Mouse (Mus musculus): ENCODE measurements around the gene Ube2o. TPM values are rescaled to one million over a fixed set of nuclear protein-coding genes. Genes with fewer than 3 reads are reported as not detected.
"Not testable (repeated sequence)": the region's sequence is repeated elsewhere in the genome, so short reads cannot be mapped to it uniquely, and the experiment has no call there.

The Ube2o gene
- polyA plus RNA-seq, 1 experiment from 2014 or later, result 21.7 TPM

DNA sequence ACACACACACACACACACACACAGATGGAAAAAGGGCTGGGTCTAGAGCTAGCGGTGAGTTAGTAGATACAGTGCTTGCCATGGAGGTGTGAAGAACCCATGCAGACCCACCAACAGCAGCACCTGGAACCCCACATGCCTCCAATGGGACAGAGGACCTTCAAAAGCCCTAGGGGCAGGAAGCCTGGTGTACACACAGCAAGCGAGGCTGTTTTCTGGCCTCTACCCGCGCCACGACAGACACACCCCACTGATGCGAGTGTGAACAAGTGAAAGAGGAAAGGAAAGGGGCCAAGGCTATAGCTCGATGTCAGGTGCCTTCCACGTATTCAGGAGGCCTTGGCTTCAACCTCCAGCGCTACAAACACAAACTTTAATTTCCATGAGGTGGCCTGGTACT is 30.6 kb upstream of the Ube2o start:
- no peaks in the 10 kb centered on the region for H3K36me3 ChIP-seq
- H3K4me2 ChIP-seq, result no peak overlapping the region
- no peak overlapping the region for H3K27ac ChIP-seq
- H3K4me1 ChIP-seq (replicated peaks), result peaks cover 20% of the 10 kb centered on the region
- H3K4me3 ChIP-seq (replicated peaks), result no peak overlapping the region
- no peak for ATAC-seq (ENCODE audit: insufficient number of reproducible peaks, insufficient read depth, low FRiP score, low TSS enrichment, low read depth)
- 92% methylated on average over 9 of the region's 9 CpGs for WGBS
- H3K27me3 ChIP-seq, result no peaks in the 10 kb centered on the region
- H3K9me3 ChIP-seq, result no peaks in the 10 kb centered on the region
- H3K9ac ChIP-seq (replicated peaks), result no peak overlapping the region

- not testable (repeated sequence) for H3K27ac ChIP-seq; H3K9ac ChIP-seq (replicated peaks); H3K27me3 ChIP-seq; H3K4me2 ChIP-seq; H3K4me3 ChIP-seq (replicated peaks); ATAC-seq (ENCODE audit: insufficient number of reproducible peaks, insufficient read depth, low FRiP score, low TSS enrichment, low read depth); H3K9me3 ChIP-seq; H3K36me3 ChIP-seq
- 92% methylated on average over 8 of the region's 9 CpGs for WGBS
- H3K4me1 ChIP-seq (replicated peaks), result peaks cover 20% of the 10 kb centered on the region
Observed at GRCm38 (mm10) chr11:116611168-116611567, 29.9 kb upstream of the Ube2o start.

DNA sequence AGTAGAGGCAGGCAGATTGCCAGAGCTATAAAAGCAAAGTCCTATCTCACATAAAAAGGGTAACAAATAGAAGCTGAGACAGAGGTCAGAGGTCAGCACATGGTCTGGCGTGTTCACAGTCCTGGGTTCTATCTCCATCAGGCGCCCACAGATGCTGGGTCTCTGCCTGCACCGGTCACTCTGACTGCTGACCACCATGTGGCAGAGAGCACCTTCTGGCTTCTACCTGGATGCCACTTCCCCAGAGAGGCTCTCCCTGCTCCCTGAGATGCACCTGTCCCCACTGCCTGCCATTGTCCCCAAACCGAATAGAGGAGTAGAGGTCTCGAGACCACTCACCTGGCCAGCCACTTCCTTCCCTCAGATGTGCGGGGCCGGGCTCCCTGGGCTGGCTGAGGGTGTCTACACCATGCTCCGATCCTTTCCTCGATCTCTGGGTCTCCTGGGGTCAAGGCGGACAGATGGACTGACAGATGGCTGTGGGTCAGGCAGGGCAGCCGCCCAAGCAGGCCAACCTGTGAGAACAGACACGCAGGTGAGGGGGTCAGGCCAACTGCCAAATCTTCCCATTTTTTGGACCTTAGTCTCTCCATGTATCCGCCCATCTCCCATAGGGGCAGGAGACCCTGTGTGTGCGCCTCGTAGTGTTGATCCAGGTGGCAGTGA is 28.9 kb upstream of the Ube2o start:
- no peak for ATAC-seq (ENCODE audit: insufficient number of reproducible peaks, insufficient read depth, low FRiP score, low TSS enrichment, low read depth)
- WGBS, result 73% methylated on average over 15 of the region's 15 CpGs
- Histone ChIP-seq H3K4me3 (replicated peaks) (no peak overlapping the region), H3K4me2 (no peak overlapping the region), H3K4me1 (replicated peaks) (peaks cover 14% of the 10 kb centered on the region), H3K9me3 (no peaks in the 10 kb centered on the region), H3K27ac (no peak overlapping the region), H3K36me3 (0 out of 2 replicates have a peak, but pooled peaks cover 4% of the 10 kb centered on the region), H3K27me3 (no peaks in the 10 kb centered on the region), H3K9ac (replicated peaks) (no peak overlapping the region)

DNA sequence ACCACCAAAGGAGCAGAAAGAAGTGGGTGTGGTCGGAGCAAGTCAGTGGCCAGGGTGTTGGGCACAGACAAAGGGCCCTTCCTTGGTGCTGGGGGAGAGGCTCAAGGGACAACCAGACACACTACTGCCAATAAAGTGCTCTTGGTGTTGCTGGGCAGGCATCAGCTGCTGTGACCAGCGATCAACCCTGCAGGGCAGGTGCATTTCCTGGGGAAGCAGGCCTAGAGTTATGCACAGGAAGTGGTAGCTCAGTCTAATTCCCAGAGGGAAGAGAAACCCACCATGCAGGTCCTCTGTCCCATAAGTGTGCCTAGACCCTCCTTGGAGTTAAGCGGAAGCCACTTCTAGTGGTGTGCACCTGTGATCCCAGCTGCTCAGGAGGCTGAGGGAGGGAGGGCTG is 26.5 kb upstream of the Ube2o start:
- no peak for ATAC-seq (ENCODE audit: insufficient number of reproducible peaks, insufficient read depth, low FRiP score, low TSS enrichment, low read depth)
- Histone ChIP-seq H3K27me3 (no peaks in the 10 kb centered on the region), H3K9me3 (no peaks in the 10 kb centered on the region), H3K9ac (replicated peaks) (no peak overlapping the region), H3K4me1 (replicated peaks) (peaks cover 14% of the 10 kb centered on the region), H3K36me3 (peaks cover 23% of the 10 kb centered on the region), H3K4me2 (no peak overlapping the region), H3K27ac (no peak overlapping the region), H3K4me3 (replicated peaks) (no peak overlapping the region)
- WGBS, result 83% methylated on average over 3 of the region's 3 CpGs

DNA sequence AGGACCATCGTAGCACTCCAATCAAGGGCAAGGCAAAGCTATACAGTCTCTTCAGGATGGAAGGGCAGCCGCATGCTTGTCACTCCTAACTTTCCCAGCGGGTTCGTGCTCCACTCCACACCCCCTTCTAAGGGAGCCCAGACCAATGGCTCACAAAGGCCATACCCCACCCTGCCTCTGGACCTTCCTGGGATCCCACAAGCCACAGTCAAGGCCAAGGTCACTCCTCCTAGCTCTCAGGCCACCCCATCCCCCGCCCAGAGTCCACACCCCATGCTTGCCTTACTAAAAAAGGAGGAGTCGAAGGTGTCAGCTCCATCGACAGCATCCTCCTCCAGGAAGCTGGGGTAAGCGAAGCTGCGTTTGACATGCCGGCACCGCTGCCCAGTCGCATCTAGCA is 22.9 kb upstream of the Ube2o start:
- peaks cover 47% of the 10 kb centered on the region for H3K36me3 ChIP-seq
- no peak for ATAC-seq (ENCODE audit: insufficient number of reproducible peaks, insufficient read depth, low FRiP score, low TSS enrichment, low read depth)
- H3K9me3 ChIP-seq, result no peaks in the 10 kb centered on the region

DNA sequence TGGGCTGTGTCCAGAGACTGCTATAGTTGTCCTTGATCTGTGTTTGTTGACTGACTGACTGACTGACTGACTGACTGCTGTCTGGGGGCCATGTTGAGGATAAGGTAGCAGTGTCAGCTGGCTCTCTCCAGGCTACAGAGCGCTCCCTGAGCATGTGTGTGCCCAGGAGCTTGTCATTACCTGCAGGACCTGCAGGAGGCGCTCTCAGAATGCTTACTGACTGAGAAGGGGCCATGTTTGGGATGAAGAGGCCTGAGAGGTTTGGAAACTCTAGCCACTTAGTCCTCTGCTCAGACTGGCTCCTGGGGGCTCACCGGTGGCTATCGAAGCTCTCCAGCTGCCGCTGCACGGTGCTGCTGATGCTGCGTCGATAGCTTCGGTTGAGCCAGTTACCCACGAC is 22.1 kb upstream of the Ube2o start:
- H3K4me3 ChIP-seq (replicated peaks), result no peak overlapping the region
- peaks cover 54% of the 10 kb centered on the region for H3K36me3 ChIP-seq

More for the DNA sequence above, 22.9 kb upstream of the Ube2o start:
- Histone ChIP-seq H3K27ac (no peak overlapping the region), H3K4me1 (replicated peaks) (peaks cover 14% of the 10 kb centered on the region), H3K4me2 (no peak overlapping the region), H3K27me3 (no peaks in the 10 kb centered on the region), H3K9ac (replicated peaks) (no peak overlapping the region), H3K4me3 (replicated peaks) (no peak overlapping the region)
- WGBS, result 88% methylated on average over 12 of the region's 12 CpGs

GRCm38 (mm10) chr11:116602043-116602442 is 20.8 kb upstream of the Ube2o start:
- no peaks in the 10 kb centered on the region for H3K27me3 ChIP-seq
- no peak overlapping the region for H3K27ac ChIP-seq
- ATAC-seq (ENCODE audit: insufficient number of reproducible peaks, insufficient read depth, low FRiP score, low TSS enrichment, low read depth), result no peak
- no peak overlapping the region for H3K4me2 ChIP-seq
- H3K4me3 ChIP-seq (replicated peaks), result no peak overlapping the region
- H3K9ac ChIP-seq (replicated peaks), result no peak overlapping the region
- H3K4me1 ChIP-seq (replicated peaks), result peaks cover 8% of the 10 kb centered on the region
- no peaks in the 10 kb centered on the region for H3K9me3 ChIP-seq
- H3K36me3 ChIP-seq, result peaks cover 56% of the 10 kb centered on the region
- WGBS, result 87% methylated on average over 8 of the region's 8 CpGs

More for the DNA sequence above, 22.1 kb upstream of the Ube2o start:
- 90% methylated on average over 10 of the region's 10 CpGs for WGBS
- no peaks in the 10 kb centered on the region for H3K9me3 ChIP-seq
- ATAC-seq (ENCODE audit: insufficient number of reproducible peaks, insufficient read depth, low FRiP score, low TSS enrichment, low read depth), result no peak
- no peaks in the 10 kb centered on the region for H3K27me3 ChIP-seq
- H3K27ac ChIP-seq, result no peak overlapping the region
- no peak overlapping the region for H3K9ac ChIP-seq (replicated peaks)
- H3K4me2 ChIP-seq, result no peak overlapping the region
- peaks cover 14% of the 10 kb centered on the region for H3K4me1 ChIP-seq (replicated peaks)

DNA sequence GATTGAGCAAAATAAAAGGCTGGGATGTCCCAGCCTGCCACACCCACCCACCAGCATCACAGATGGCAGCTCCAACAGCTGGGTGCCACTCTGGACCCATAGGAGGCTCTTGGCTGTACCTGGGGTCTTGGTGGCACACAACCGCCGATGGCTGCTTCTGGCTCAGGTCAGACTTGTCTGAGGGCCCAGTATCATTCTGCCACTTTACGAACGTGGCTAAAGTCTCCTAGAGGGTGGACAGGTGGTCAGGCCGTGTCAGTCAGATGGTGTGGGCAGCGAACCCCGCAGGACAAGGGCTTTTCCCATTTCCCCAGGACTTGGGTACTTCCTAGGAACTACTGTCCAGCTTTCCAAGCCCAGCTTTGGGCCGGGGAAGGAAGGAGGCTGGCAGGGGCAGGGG is 19.9 kb upstream of the Ube2o start:
- 89% methylated on average over 8 of the region's 8 CpGs for WGBS
- Histone ChIP-seq H3K4me2 (no peak overlapping the region), H3K27ac (no peak overlapping the region), H3K4me1 (replicated peaks) (no peaks in the 10 kb centered on the region), H3K4me3 (replicated peaks) (no peak overlapping the region), H3K9me3 (no peaks in the 10 kb centered on the region), H3K27me3 (no peaks in the 10 kb centered on the region), H3K9ac (replicated peaks) (no peak overlapping the region), H3K36me3 (peaks cover 60% of the 10 kb centered on the region)
- ATAC-seq (ENCODE audit: insufficient number of reproducible peaks, insufficient read depth, low FRiP score, low TSS enrichment, low read depth), result no peak

- Histone ChIP-seq H3K36me3 (peaks cover 50% of the 10 kb centered on the region), H3K4me3 (replicated peaks) (no peak overlapping the region), H3K27ac (no peak overlapping the region), H3K4me2 (no peak overlapping the region), H3K9ac (replicated peaks) (no peak overlapping the region), H3K9me3 (no peaks in the 10 kb centered on the region), H3K4me1 (replicated peaks) (no peaks in the 10 kb centered on the region), H3K27me3 (no peaks in the 10 kb centered on the region)
- WGBS, result 91% methylated on average over 15 of the region's 15 CpGs
- no peak for ATAC-seq (ENCODE audit: insufficient number of reproducible peaks, insufficient read depth, low FRiP score, low TSS enrichment, low read depth)
Observed at GRCm38 (mm10) chr11:116599230-116599629, 18.0 kb upstream of the Ube2o start.

- Histone ChIP-seq H3K36me3 (peaks cover 39% of the 10 kb centered on the region), H3K4me1 (replicated peaks) (no peaks in the 10 kb centered on the region), H3K4me3 (replicated peaks) (no peak overlapping the region), H3K27me3 (no peaks in the 10 kb centered on the region), H3K9me3 (no peaks in the 10 kb centered on the region), H3K27ac (no peak overlapping the region), H3K9ac (replicated peaks) (no peak overlapping the region), H3K4me2 (no peak overlapping the region)
- WGBS, result 91% methylated on average over 8 of the region's 8 CpGs
- no peak for ATAC-seq (ENCODE audit: insufficient number of reproducible peaks, insufficient read depth, low FRiP score, low TSS enrichment, low read depth)
Observed at GRCm38 (mm10) chr11:116598193-116598592, 16.9 kb upstream of the Ube2o start.

DNA sequence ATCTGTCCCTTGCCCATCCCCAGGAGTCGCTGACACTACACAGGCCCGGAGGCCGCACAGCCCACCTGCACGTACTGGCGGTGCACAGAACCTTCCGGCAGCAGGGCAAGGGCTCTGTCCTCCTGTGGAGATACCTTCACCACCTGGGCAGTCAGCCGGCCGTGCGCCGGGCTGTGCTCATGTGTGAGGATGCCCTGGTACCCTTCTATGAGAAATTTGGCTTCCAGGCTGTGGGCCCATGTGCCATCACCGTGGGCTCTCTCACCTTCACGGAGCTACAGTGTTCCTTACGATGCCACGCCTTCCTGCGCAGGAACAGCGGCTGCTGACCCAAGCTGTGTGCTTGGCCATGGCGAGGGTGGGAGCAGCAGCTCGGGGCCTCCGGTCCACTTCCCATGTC is 15.5 kb upstream of the Ube2o start:
- no peak overlapping the region for H3K9ac ChIP-seq (replicated peaks)
- no peaks in the 10 kb centered on the region for H3K9me3 ChIP-seq
- ATAC-seq (ENCODE audit: insufficient number of reproducible peaks, insufficient read depth, low FRiP score, low TSS enrichment, low read depth), result no peak
- peaks cover 34% of the 10 kb centered on the region for H3K36me3 ChIP-seq
- no peak overlapping the region for H3K4me3 ChIP-seq (replicated peaks)
- 89% methylated on average over 19 of the region's 19 CpGs for WGBS
- H3K27ac ChIP-seq, result no peak overlapping the region
- no peak overlapping the region for H3K4me2 ChIP-seq
- no peaks in the 10 kb centered on the region for H3K27me3 ChIP-seq
- H3K4me1 ChIP-seq (replicated peaks), result peaks cover 8% of the 10 kb centered on the region

GRCm38 (mm10) chr11:116593345-116593744 is 12.1 kb upstream of the Ube2o start:
- H3K9me3 ChIP-seq, result no peaks in the 10 kb centered on the region
- peaks cover 6% of the 10 kb centered on the region for H3K36me3 ChIP-seq
- 0 out of 2 replicates have a peak overlapping the region, but pooled peaks have one; percentile 59 for H3K27ac ChIP-seq
- ATAC-seq (ENCODE audit: insufficient number of reproducible peaks, insufficient read depth, low FRiP score, low TSS enrichment, low read depth), result no peak
- H3K9ac ChIP-seq (replicated peaks), result no peak overlapping the region
- peaks cover 14% of the 10 kb centered on the region for H3K4me1 ChIP-seq (replicated peaks)
- no peak overlapping the region for H3K4me2 ChIP-seq
- H3K27me3 ChIP-seq, result peaks cover 3% of the 10 kb centered on the region
- 83% methylated on average over 4 of the region's 4 CpGs for WGBS
- no peak overlapping the region for H3K4me3 ChIP-seq (replicated peaks)

All from limb, embryonic 12.5 days (tissue).